Mouse (Mus musculus): ENCODE measurements around the gene Has1. TPM values are rescaled to one million over a fixed set of nuclear protein-coding genes. Genes with fewer than 3 reads are reported as not detected.
"Not testable (repeated sequence)": the region's sequence is repeated elsewhere in the genome, so short reads cannot be mapped to it uniquely, and the experiment has no call there.

Gene Has1
- total RNA-seq, 1 experiment: 0.22 TPM

- Histone ChIP-seq H3K9ac (ENCODE audit: insufficient read depth, low read depth, low read length, poor library complexity, severe bottlenecking) (peak overlapping the region; percentile 52), H3K9me3 (ENCODE audit: control insufficient read depth, insufficient read depth, low read depth, low read length) (no peaks in the 10 kb centered on the region), H3K27ac (ENCODE audit: insufficient read depth, low read depth, low read length, poor library complexity, severe bottlenecking) (no peak overlapping the region), H3K4me1 (ENCODE audit: control insufficient read depth in 2 of 2, insufficient read depth in 2 of 2, low read length in 2 of 2, poor library complexity in 1 of 2) (peaks cover 0 to 3% of the 10 kb centered on the region in 2 experiments; a peak in 1 of 4 replicates), H3K4me3 (ENCODE audit: insufficient read depth in 1 of 2, low read depth in 1 of 2, low read length in 2 of 2, poor library complexity in 1 of 2, severe bottlenecking in 1 of 2) (peak overlapping the region; percentile 56 to 78), H3K36me3 (ENCODE audit: control insufficient read depth, insufficient read depth, low read length, poor library complexity, severe bottlenecking) (no peaks in the 10 kb centered on the region)
- no peak for DNase-seq (ENCODE audit: low read depth, low spot score)
- TF ChIP-seq CHD2 (IDR thresholded peaks at IDR 0.05; ENCODE audit: low read depth, low read length) (no peak), ZC3H11A (IDR thresholded peaks at IDR 0.05; ENCODE audit: borderline replicate concordance, low read depth, low read length) (no peak), MAFK (IDR thresholded peaks at IDR 0.05; ENCODE audit: insufficient read depth, low read depth, low read length) (no peak), HCFC1 (IDR thresholded peaks at IDR 0.05; ENCODE audit: borderline replicate concordance, insufficient read depth, low read length) (no peak), ZNF384 (IDR thresholded peaks at IDR 0.05; ENCODE audit: low read depth, low read length) (no peak)
- in situ Hi-C loops (cut with MboI; ENCODE audit: low sequenced_read_pairs in 2 of 2, unreplicated experiment in 2 of 2): no loop called here
These were observed 4.9 kb downstream of the Has1 start for GRCm38 (mm10) chr17:17849906-17850712.

GRCm38 (mm10) chr17:17848988-17849387 lies 6.0 kb downstream of the Has1 start:
- DNase-seq (ENCODE audit: low read depth, low spot score): no peak
- Histone ChIP-seq H3K4me3 (ENCODE audit: insufficient read depth in 1 of 2, low read depth in 1 of 2, low read length in 2 of 2, poor library complexity in 1 of 2, severe bottlenecking in 1 of 2) (no peak overlapping the region), H3K9ac (ENCODE audit: insufficient read depth, low read depth, low read length, poor library complexity, severe bottlenecking) (no peak overlapping the region), H3K36me3 (ENCODE audit: control insufficient read depth, insufficient read depth, low read length, poor library complexity, severe bottlenecking) (no peaks in the 10 kb centered on the region), H3K9me3 (ENCODE audit: control insufficient read depth, insufficient read depth, low read depth, low read length) (no peaks in the 10 kb centered on the region), H3K4me1 (ENCODE audit: control insufficient read depth in 2 of 2, insufficient read depth in 2 of 2, low read length in 2 of 2, poor library complexity in 1 of 2) (peaks cover 0 to 3% of the 10 kb centered on the region in 2 experiments; a peak in 1 of 4 replicates), H3K27ac (ENCODE audit: insufficient read depth, low read depth, low read length, poor library complexity, severe bottlenecking) (no peak overlapping the region)
- TF ChIP-seq CHD2 (IDR thresholded peaks at IDR 0.05; ENCODE audit: low read depth, low read length): no peak
- TF ChIP-seq ZC3H11A (IDR thresholded peaks at IDR 0.05; ENCODE audit: borderline replicate concordance, low read depth, low read length): no peak
- TF ChIP-seq ZNF384 (IDR thresholded peaks at IDR 0.05; ENCODE audit: low read depth, low read length): no peak
- no peak for TF ChIP-seq HCFC1 (IDR thresholded peaks at IDR 0.05; ENCODE audit: borderline replicate concordance, insufficient read depth, low read length)
- no peak for TF ChIP-seq MAFK (IDR thresholded peaks at IDR 0.05; ENCODE audit: insufficient read depth, low read depth, low read length)
- in situ Hi-C loops (cut with MboI; ENCODE audit: low sequenced_read_pairs in 2 of 2, unreplicated experiment in 2 of 2): no loop called here

- TF ChIP-seq ZC3H11A (IDR thresholded peaks at IDR 0.05; ENCODE audit: borderline replicate concordance, low read depth, low read length) (no peak), MAFK (IDR thresholded peaks at IDR 0.05; ENCODE audit: insufficient read depth, low read depth, low read length) (no peak), HCFC1 (IDR thresholded peaks at IDR 0.05; ENCODE audit: borderline replicate concordance, insufficient read depth, low read length) (no peak), ZNF384 (IDR thresholded peaks at IDR 0.05; ENCODE audit: low read depth, low read length) (no peak), CHD2 (IDR thresholded peaks at IDR 0.05; ENCODE audit: low read depth, low read length) (no peak)
- in situ Hi-C loops (cut with MboI; ENCODE audit: low sequenced_read_pairs in 2 of 2, unreplicated experiment in 2 of 2): no loop called here
- DNase-seq (ENCODE audit: low read depth, low spot score): no peak
- H3K9me3 ChIP-seq (ENCODE audit: control insufficient read depth, insufficient read depth, low read depth, low read length): no peaks in the 10 kb centered on the region
- H3K9ac ChIP-seq (ENCODE audit: insufficient read depth, low read depth, low read length, poor library complexity, severe bottlenecking): no peak overlapping the region
- peaks cover 0 to 3% of the 10 kb centered on the region in 2 experiments; a peak in 1 of 4 replicates for H3K4me1 ChIP-seq (ENCODE audit: control insufficient read depth in 2 of 2, insufficient read depth in 2 of 2, low read length in 2 of 2, poor library complexity in 1 of 2)
- no peak overlapping the region for H3K27ac ChIP-seq (ENCODE audit: insufficient read depth, low read depth, low read length, poor library complexity, severe bottlenecking)
- H3K36me3 ChIP-seq (ENCODE audit: control insufficient read depth, insufficient read depth, low read length, poor library complexity, severe bottlenecking): 0 out of 2 replicates have a peak, but pooled peaks cover under 1% of the 10 kb centered on the region
- H3K4me3 ChIP-seq (ENCODE audit: insufficient read depth in 1 of 2, low read depth in 1 of 2, low read length in 2 of 2, poor library complexity in 1 of 2, severe bottlenecking in 1 of 2): no peak overlapping the region
These were observed 9.6 kb downstream of the Has1 start for GRCm38 (mm10) chr17:17845187-17846027.

GRCm38 (mm10) chr17:17844606-17845005 lies 10.4 kb downstream of the Has1 start:
- H3K4me1 ChIP-seq (ENCODE audit: control insufficient read depth in 2 of 2, insufficient read depth in 2 of 2, low read length in 2 of 2, poor library complexity in 1 of 2); DNase-seq (ENCODE audit: low read depth, low spot score); H3K9me3 ChIP-seq (ENCODE audit: control insufficient read depth, insufficient read depth, low read depth, low read length); in situ Hi-C loops (cut with MboI; ENCODE audit: low sequenced_read_pairs in 2 of 2, unreplicated experiment in 2 of 2); H3K4me3 ChIP-seq (ENCODE audit: insufficient read depth in 1 of 2, low read depth in 1 of 2, low read length in 2 of 2, poor library complexity in 1 of 2, severe bottlenecking in 1 of 2); H3K9ac ChIP-seq (ENCODE audit: insufficient read depth, low read depth, low read length, poor library complexity, severe bottlenecking); H3K36me3 ChIP-seq (ENCODE audit: control insufficient read depth, insufficient read depth, low read length, poor library complexity, severe bottlenecking); H3K27ac ChIP-seq (ENCODE audit: insufficient read depth, low read depth, low read length, poor library complexity, severe bottlenecking): not testable (repeated sequence)
